Mouse (Mus musculus) liver, adult (tissue): ENCODE results near the gene Eps8.
A peak's percentile ranks its signal among the peaks of the same experiment; 100 is the strongest.

Experiments used
- GATA4 ChIP-seq: IDR thresholded peaks from 2 replicates; pipeline ENCODE4 v1.6.1; 2014; ENCODE audit warnings: mild to moderate bottlenecking, low read length; ENCODE audit not compliant: insufficient replicate concordance

The Eps8 gene

GRCm38 (mm10) chr6:137643814-137644213, 10.9 kb downstream of the Eps8 start:
- TF ChIP-seq GATA4, result no peak

- TF ChIP-seq GATA4, result no peak
Observed at GRCm38 (mm10) chr6:137641642-137642041, 13.0 kb downstream of the Eps8 start.

- no peak for TF ChIP-seq GATA4
Observed at GRCm38 (mm10) chr6:137638834-137639567, 15.7 kb downstream of the Eps8 start.

GRCm38 (mm10) chr6:137637443-137637842, 17.2 kb downstream of the Eps8 start:
- no peak for TF ChIP-seq GATA4

- no peak for TF ChIP-seq GATA4
Observed at GRCm38 (mm10) chr6:137636131-137636530, 18.5 kb downstream of the Eps8 start.

- TF ChIP-seq GATA4, result no peak
Observed at GRCm38 (mm10) chr6:137633626-137634025, 21.1 kb downstream of the Eps8 start.

- TF ChIP-seq GATA4, result peak; percentile 81
Observed at GRCm38 (mm10) chr6:137633121-137633520, 21.6 kb downstream of the Eps8 start.

GRCm38 (mm10) chr6:137630387-137630786, 24.3 kb downstream of the Eps8 start:
- no peak for TF ChIP-seq GATA4

- TF ChIP-seq GATA4, result no peak
Observed at GRCm38 (mm10) chr6:137629603-137630231, 25.0 kb downstream of the Eps8 start.

GRCm38 (mm10) chr6:137628715-137629114, 26.0 kb downstream of the Eps8 start:
- no peak for TF ChIP-seq GATA4

- TF ChIP-seq GATA4, result no peak
Observed at GRCm38 (mm10) chr6:137621021-137621420, 33.7 kb downstream of the Eps8 start.

GRCm38 (mm10) chr6:137613903-137614302, 40.8 kb downstream of the Eps8 start:
- no peak for TF ChIP-seq GATA4

- TF ChIP-seq GATA4, result no peak
Observed at GRCm38 (mm10) chr6:137612071-137612547, 42.6 kb downstream of the Eps8 start.

- no peak for TF ChIP-seq GATA4
Observed at GRCm38 (mm10) chr6:137608160-137608930, 46.3 kb downstream of the Eps8 start.

- no peak for TF ChIP-seq GATA4
Observed at GRCm38 (mm10) chr6:137606541-137606940, 48.1 kb downstream of the Eps8 start.

GRCm38 (mm10) chr6:137604417-137605248, 50.0 kb downstream of the Eps8 start:
- no peak for TF ChIP-seq GATA4

- no peak for TF ChIP-seq GATA4
Observed at GRCm38 (mm10) chr6:137598306-137598705, 56.4 kb downstream of the Eps8 start.
